Mouse (Mus musculus) layer of hippocampus, adult 9-11 months (tissue): ENCODE data around the gene Agfg1.

ENCODE experiments used
- DNase-seq: peaks from one replicate; pipeline ENCODE4 v3.0.0; 2022

The Agfg1 gene

DNA sequence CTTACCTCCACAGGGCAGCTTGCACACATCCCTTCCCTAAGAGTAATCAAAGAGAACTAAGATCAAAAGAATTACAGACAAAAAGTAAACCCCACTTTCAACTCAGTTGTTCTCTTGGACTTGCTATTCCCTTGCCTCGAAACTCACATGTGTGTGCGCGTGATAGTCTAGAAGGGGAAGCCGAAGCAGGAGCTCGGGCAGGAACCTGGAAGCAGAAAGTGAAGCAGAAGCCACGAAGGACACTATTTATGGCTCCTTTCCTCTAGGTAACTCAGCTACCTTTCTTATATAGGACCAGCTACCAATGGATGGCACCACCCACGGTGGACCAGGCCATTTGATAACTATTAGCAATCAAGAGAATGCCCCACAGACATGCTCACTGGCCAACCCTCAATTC lies 13.5 kb upstream of the Agfg1 start:
- DNase-seq, result no peak

DNA sequence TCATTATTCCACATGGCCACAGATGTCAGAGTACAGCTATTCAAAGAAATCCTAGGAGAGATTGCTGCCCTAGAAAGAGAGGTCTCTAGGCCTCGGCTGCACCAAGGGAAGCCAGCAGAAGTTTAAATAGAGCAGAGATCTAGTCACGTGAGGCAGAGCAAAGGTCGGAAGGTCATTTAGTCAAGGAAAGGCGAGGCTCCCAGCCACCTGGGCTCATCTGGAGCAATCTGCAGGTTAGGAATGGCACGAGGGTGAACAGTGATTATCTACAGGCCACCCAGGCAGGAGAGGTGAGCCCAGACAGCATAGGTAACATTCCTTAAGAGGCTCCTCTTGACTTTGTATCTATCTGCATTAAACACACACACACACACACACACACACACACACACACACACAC lies 12.4 kb upstream of the Agfg1 start:
- DNase-seq, result no peak

- no peak for DNase-seq
Measured at GRCm38 (mm10) chr1:82830771-82831170, 8.5 kb upstream of the Agfg1 start.

GRCm38 (mm10) chr1:82831547-82832240 lies 7.6 kb upstream of the Agfg1 start:
- DNase-seq, result no peak

- no peak for DNase-seq
Measured at GRCm38 (mm10) chr1:82832495-82833021, 6.7 kb upstream of the Agfg1 start.

GRCm38 (mm10) chr1:82833501-82833900 lies 5.8 kb upstream of the Agfg1 start:
- DNase-seq, result no peak

DNA sequence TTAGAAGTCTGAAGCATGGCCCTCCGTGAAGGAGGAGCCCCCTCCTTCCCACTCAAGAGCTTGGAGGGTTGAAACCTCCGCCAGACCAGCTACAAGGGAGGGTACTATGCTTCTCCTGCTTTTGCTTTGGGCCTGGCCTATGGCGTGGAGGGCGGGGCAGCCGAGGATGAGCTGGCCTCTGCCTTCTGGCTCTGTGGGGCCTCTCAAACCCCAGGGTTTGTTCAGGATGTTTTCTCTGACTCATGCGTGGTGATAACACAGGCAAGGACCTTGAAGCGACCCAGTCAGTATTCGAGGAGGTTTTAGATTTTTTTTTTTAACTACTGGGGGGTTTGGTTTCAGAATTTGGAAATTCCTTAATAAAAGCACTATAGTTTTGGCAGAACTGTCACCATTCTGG lies 4.7 kb upstream of the Agfg1 start:
- DNase-seq, result no peak

- no peak for DNase-seq
Measured at GRCm38 (mm10) chr1:82836342-82837217, 2.7 kb upstream of the Agfg1 start.

DNA sequence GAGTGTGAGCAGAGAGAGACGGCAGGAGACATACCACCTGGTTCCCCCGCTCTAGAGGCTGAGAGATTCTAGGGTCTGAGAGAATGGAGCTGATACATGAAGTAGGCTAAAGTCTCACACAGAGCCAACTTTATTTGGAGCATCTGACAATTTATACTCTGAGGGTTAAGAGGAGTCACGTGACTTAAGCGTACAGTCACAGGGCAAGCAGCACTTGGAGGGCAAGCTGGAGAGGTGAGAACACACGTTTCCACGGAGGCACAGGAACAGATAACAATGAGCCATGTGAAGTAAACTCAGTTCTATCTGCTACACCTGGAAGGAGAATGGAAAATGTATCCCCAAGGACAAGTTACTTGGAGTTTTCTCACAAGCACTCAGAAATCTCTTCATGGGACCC lies 1.7 kb upstream of the Agfg1 start:
- no peak for DNase-seq

DNA sequence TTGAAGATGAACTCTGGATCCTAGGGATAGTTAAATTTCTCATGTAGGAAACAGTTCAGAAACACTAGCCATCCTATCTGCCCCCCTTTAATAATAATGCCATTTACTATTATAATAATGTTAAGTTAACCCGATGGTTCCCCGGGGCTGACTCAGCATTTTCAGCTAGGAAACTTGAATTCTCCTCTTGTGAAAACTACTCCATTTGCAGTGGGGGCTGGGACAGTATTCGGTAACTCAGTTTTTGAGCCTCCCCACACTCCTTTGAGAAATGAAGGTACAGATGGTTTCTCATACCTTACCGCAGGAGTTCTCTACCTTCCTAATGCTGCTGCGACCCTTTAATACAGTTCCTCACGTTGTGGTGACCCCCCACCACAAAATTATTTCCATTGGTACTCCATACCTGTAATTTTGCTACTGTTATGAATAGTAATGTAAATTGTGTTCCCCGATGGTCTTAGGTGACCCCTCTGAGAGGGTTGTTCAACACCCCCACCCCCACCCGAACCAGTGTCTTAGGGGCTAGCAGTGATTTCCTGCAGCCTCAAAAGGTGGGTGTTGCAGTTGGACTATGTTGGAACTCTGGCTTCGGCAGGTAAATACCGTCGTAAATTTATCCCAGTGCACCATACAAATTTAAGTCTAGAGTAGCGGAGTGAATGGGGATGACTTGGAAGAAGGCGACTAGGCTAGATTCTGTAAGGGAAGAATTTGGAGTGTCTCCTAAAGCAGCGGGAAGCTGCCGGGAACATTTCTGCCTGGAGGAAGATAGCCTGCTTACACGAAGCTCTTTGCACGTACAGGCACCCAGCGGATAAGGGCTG lies 601 bp upstream of the Agfg1 start:
- no peak for DNase-seq

GRCm38 (mm10) chr1:82839614-82840421 lies 535 bp downstream of the Agfg1 start:
- DNase-seq, result no peak

GRCm38 (mm10) chr1:82855729-82856128 lies 16.4 kb downstream of the Agfg1 start:
- no peak for DNase-seq

GRCm38 (mm10) chr1:82858236-82858635 lies 19.0 kb downstream of the Agfg1 start:
- DNase-seq, result no peak

GRCm38 (mm10) chr1:82860391-82860790 lies 21.1 kb downstream of the Agfg1 start:
- DNase-seq, result no peak

DNA sequence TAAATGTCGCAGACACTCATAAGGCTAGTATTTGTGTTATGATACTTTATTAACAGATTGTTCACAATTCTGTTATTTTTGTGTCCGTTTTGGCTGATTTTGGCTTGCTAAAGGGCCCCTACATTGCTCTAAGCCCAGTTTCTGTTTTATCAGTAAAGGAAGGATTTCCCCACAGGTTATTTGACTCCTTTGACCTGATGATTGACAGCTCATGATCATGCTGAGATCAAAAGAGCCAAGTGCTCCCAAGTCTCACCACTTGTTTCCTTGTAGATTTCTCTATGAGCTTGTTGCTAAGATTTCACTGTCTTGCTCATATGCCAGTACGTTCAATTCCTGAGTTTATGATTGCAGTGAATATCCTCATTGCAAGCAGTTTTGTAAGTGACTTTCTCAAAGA lies 30.9 kb downstream of the Agfg1 start:
- DNase-seq, result no peak

DNA sequence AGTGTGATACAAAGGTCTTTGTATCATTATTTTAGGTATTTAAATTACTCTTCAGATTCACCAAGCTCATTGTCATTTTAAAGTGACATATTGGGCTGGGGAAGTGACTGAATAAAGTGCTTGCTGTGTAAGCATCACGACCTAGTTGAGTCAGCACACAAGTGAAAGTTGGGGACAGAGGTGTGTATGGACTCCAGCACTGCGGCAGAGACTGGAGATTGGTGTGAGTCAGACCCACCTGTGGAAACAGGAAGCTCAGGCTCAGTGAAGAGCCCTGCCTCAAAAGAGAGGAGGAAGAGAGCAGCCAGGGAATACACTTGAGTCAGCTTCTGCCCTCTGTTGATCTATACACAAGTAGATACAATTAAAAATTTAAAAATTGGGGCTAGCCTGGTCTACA lies 39.9 kb downstream of the Agfg1 start:
- no peak for DNase-seq

GRCm38 (mm10) chr1:82880196-82880595 lies 40.9 kb downstream of the Agfg1 start:
- DNase-seq, result no peak

DNA sequence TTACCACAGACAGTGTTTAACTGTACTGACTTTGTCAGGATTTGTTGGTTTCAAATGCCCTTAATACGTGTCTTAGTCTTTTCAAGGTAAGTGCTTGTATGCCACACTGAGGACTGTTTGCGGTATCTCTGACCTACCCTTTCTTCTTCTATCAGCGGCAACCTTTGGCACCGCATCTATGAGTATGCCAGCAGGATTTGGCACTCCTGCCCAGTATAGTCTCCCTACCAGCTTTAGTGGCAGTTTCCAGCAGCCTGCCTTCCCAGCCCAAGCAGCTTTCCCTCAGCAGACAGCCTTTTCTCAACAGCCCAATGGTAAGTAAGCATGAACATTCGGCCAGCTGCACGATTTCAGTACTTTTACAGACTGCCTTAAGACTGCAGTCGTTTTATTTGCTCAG lies 54.0 kb downstream of the Agfg1 start:
- no peak for DNase-seq

GRCm38 (mm10) chr1:82900567-82900966 lies 61.3 kb downstream of the Agfg1 start:
- DNase-seq, result no peak

DNA sequence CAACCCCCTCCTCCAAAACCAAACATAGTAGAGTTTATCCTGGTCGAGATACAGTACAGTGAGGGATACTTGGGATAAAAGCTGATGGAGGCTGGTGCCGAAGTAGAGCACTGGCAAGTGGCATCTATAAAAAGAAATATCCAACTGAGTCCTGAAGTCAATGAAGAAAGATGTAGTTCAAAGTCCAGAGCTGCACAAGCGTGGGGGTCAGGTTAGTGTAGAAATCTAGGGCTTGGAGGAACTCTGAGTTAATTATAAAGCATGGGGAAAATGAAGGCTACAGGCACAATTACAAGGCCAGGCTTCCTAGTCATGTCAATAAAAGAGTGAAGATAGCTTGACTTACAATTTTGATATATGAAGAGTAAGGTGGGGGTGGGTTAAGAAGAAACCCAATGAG lies 61.9 kb downstream of the Agfg1 start:
- DNase-seq, result no peak

DNA sequence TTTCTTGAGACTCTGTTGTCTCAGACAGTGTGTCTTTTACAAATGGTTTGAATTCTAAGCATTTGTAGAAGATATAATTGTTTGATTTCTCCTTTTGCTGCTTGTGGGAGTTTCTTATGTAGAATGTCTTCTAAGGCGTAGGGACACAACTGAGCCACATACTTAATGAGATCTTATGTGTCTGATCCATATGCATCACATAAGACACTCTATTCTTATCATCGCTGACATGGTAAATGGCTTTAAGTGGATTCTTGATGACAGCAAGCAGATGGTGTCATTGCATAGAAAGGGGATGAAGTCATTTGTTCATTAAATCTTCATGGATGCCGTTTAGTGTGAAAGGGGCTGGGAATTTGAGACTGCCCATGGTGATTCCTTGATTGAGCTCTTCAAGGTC lies 66.6 kb downstream of the Agfg1 start:
- no peak for DNase-seq

DNA sequence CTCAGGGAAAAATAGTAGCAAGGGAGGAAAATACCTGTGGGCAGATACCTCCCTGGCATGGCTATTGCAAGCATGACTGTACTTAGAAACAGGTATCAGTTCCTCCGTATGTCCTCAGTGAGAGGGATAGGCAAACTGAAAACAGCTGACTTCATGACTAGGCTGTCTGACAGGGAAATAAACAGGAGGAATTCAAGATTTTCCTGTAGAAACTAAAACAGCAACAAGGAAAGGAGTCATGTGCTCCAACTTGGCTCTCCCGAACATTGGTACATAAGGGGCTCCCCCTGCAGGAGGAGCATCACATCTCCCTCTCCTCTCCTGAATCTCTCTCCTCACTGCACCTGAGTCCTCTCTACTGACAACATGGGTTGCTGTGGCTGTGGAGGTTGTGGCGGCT lies 73.7 kb downstream of the Agfg1 start, which contains the start of gene A030005L19Rik:
Gene A030005L19Rik, plus strand, starts transcription at position 301 of the 400 bp plus-strand sequence.
- no peak for DNase-seq
